Mouse (Mus musculus): ENCODE results near the gene Acvr1b. TPM values are rescaled to one million over a fixed set of nuclear protein-coding genes. Genes with fewer than 3 reads are reported as not detected.
A peak's percentile ranks its signal among the peaks of the same experiment; 100 is the strongest.

Acvr1b gene
- polyA plus RNA-seq, 1 experiment, result 3.8 TPM

GRCm38 (mm10) chr15:101251930-101252329 is 78.1 kb downstream of the Acvr1b start:
- H3K27me3 ChIP-seq (ENCODE audit: control insufficient read depth, insufficient read depth, insufficient read length), result no peaks in the 10 kb centered on the region
- no peak overlapping the region for H3K4me3 ChIP-seq (ENCODE audit: insufficient read depth, poor library complexity, severe bottlenecking)
- H3K79me2 ChIP-seq (ENCODE audit: control insufficient read depth, insufficient read depth), result peaks cover 22% of the 10 kb centered on the region
- peaks cover 3% of the 10 kb centered on the region for H3K79me3 ChIP-seq (ENCODE audit: low read depth)
- H3ac ChIP-seq (ENCODE audit: control insufficient read depth, insufficient read length, low read depth), result no peak overlapping the region
- TF ChIP-seq USF1 (IDR thresholded peaks at IDR 0.05; ENCODE audit: low read depth) (no peak), MYOG (IDR thresholded peaks at IDR 0.05; ENCODE audit: control insufficient read depth, extremely low read depth, insufficient read length) (no peak), MAX (IDR thresholded peaks at IDR 0.05) (no peak), CEBPB (IDR thresholded peaks at IDR 0.05; ENCODE audit: low read depth) (no peak), FOSL1 (IDR thresholded peaks at IDR 0.05; ENCODE audit: insufficient read depth, low read length, poor library complexity, severe bottlenecking) (no peak), MYOD1 (IDR thresholded peaks at IDR 0.05; ENCODE audit: control insufficient read depth, insufficient read length, low read depth) (no peak), CTCF (IDR thresholded peaks at IDR 0.05; ENCODE audit: control insufficient read depth, insufficient read depth, insufficient read length) (no peak)
- no peaks in the 10 kb centered on the region for H3K36me3 ChIP-seq (ENCODE audit: control insufficient read depth, insufficient read depth)

GRCm38 (mm10) chr15:101252614-101253013 is 78.7 kb downstream of the Acvr1b start:
- no peak overlapping the region for H3K4me3 ChIP-seq (ENCODE audit: insufficient read depth, poor library complexity, severe bottlenecking)
- H3K79me2 ChIP-seq (ENCODE audit: control insufficient read depth, insufficient read depth), result peaks cover 26% of the 10 kb centered on the region
- TF ChIP-seq USF1 (IDR thresholded peaks at IDR 0.05; ENCODE audit: low read depth), result no peak
- TF ChIP-seq CTCF (IDR thresholded peaks at IDR 0.05; ENCODE audit: control insufficient read depth, insufficient read depth, insufficient read length), result no peak
- no peak for TF ChIP-seq CEBPB (IDR thresholded peaks at IDR 0.05; ENCODE audit: low read depth)
- no peak for TF ChIP-seq FOSL1 (IDR thresholded peaks at IDR 0.05; ENCODE audit: insufficient read depth, low read length, poor library complexity, severe bottlenecking)
- TF ChIP-seq MYOG (IDR thresholded peaks at IDR 0.05; ENCODE audit: control insufficient read depth, extremely low read depth, insufficient read length), result no peak
- H3ac ChIP-seq (ENCODE audit: control insufficient read depth, insufficient read length, low read depth), result no peak overlapping the region
- H3K79me3 ChIP-seq (ENCODE audit: low read depth), result peaks cover 3% of the 10 kb centered on the region
- no peaks in the 10 kb centered on the region for H3K36me3 ChIP-seq (ENCODE audit: control insufficient read depth, insufficient read depth)
- H3K27me3 ChIP-seq (ENCODE audit: control insufficient read depth, insufficient read depth, insufficient read length), result no peaks in the 10 kb centered on the region

- Histone ChIP-seq H3ac (ENCODE audit: control insufficient read depth, insufficient read length, low read depth) (no peak overlapping the region), H3K36me3 (ENCODE audit: control insufficient read depth, insufficient read depth) (peaks cover 4% of the 10 kb centered on the region), H3K27me3 (ENCODE audit: control insufficient read depth, insufficient read depth, insufficient read length) (no peaks in the 10 kb centered on the region), H3K4me3 (ENCODE audit: insufficient read depth, poor library complexity, severe bottlenecking) (peak overlapping the region; percentile 45), H3K79me3 (ENCODE audit: low read depth) (peaks cover 3% of the 10 kb centered on the region), H3K79me2 (ENCODE audit: control insufficient read depth, insufficient read depth) (peaks cover 30% of the 10 kb centered on the region)
- TF ChIP-seq MYOD1 (IDR thresholded peaks at IDR 0.05; ENCODE audit: control insufficient read depth, insufficient read length, low read depth) (no peak), CEBPB (IDR thresholded peaks at IDR 0.05; ENCODE audit: low read depth) (no peak), CTCF (IDR thresholded peaks at IDR 0.05; ENCODE audit: control insufficient read depth, insufficient read depth, insufficient read length) (no peak), USF1 (IDR thresholded peaks at IDR 0.05; ENCODE audit: low read depth) (no peak), MAX (IDR thresholded peaks at IDR 0.05) (no peak), MYOG (IDR thresholded peaks at IDR 0.05; ENCODE audit: control insufficient read depth, extremely low read depth, insufficient read length) (no peak), FOSL1 (IDR thresholded peaks at IDR 0.05; ENCODE audit: insufficient read depth, low read length, poor library complexity, severe bottlenecking) (no peak)
Measured at GRCm38 (mm10) chr15:101253563-101253885, 79.7 kb downstream of the Acvr1b start.

- Histone ChIP-seq H3K79me3 (ENCODE audit: low read depth) (peaks cover 3% of the 10 kb centered on the region), H3K4me3 (ENCODE audit: insufficient read depth, poor library complexity, severe bottlenecking) (peak within 1 kb of the TSS; percentile 45), H3K27me3 (ENCODE audit: control insufficient read depth, insufficient read depth, insufficient read length) (no peaks in the 10 kb centered on the region), H3K79me2 (ENCODE audit: control insufficient read depth, insufficient read depth) (peaks cover 30% of the 10 kb centered on the region), H3K36me3 (ENCODE audit: control insufficient read depth, insufficient read depth) (peaks cover 8% of the 10 kb centered on the region), H3ac (ENCODE audit: control insufficient read depth, insufficient read length, low read depth) (peak within 1 kb of the TSS; percentile 80)
- TF ChIP-seq MYOD1 (IDR thresholded peaks at IDR 0.05; ENCODE audit: control insufficient read depth, insufficient read length, low read depth) (no peak), CEBPB (IDR thresholded peaks at IDR 0.05; ENCODE audit: low read depth) (no peak), USF1 (IDR thresholded peaks at IDR 0.05; ENCODE audit: low read depth) (no peak), FOSL1 (IDR thresholded peaks at IDR 0.05; ENCODE audit: insufficient read depth, low read length, poor library complexity, severe bottlenecking) (no peak), CTCF (IDR thresholded peaks at IDR 0.05; ENCODE audit: control insufficient read depth, insufficient read depth, insufficient read length) (no peak), MAX (IDR thresholded peaks at IDR 0.05) (no peak), MYOG (IDR thresholded peaks at IDR 0.05; ENCODE audit: control insufficient read depth, extremely low read depth, insufficient read length) (no peak)
Measured at GRCm38 (mm10) chr15:101253886-101254795, 80.3 kb downstream of the Acvr1b start, which contains the start of gene Nr4a1. TSS of gene Nr4a1 (plus strand) at chr15:101254269.

- Histone ChIP-seq H3K79me2 (ENCODE audit: control insufficient read depth, insufficient read depth) (peaks cover 30% of the 10 kb centered on the region), H3K27me3 (ENCODE audit: control insufficient read depth, insufficient read depth, insufficient read length) (no peaks in the 10 kb centered on the region), H3K79me3 (ENCODE audit: low read depth) (peaks cover 3% of the 10 kb centered on the region), H3K36me3 (ENCODE audit: control insufficient read depth, insufficient read depth) (peaks cover 8% of the 10 kb centered on the region), H3K4me3 (ENCODE audit: insufficient read depth, poor library complexity, severe bottlenecking) (no peak overlapping the region), H3ac (ENCODE audit: control insufficient read depth, insufficient read length, low read depth) (no peak overlapping the region)
- TF ChIP-seq MYOD1 (IDR thresholded peaks at IDR 0.05; ENCODE audit: control insufficient read depth, insufficient read length, low read depth) (no peak), FOSL1 (IDR thresholded peaks at IDR 0.05; ENCODE audit: insufficient read depth, low read length, poor library complexity, severe bottlenecking) (no peak), MYOG (IDR thresholded peaks at IDR 0.05; ENCODE audit: control insufficient read depth, extremely low read depth, insufficient read length) (no peak), CTCF (IDR thresholded peaks at IDR 0.05; ENCODE audit: control insufficient read depth, insufficient read depth, insufficient read length) (no peak), CEBPB (IDR thresholded peaks at IDR 0.05; ENCODE audit: low read depth) (no peak), USF1 (IDR thresholded peaks at IDR 0.05; ENCODE audit: low read depth) (no peak), MAX (IDR thresholded peaks at IDR 0.05) (no peak)
Measured at GRCm38 (mm10) chr15:101255842-101256462, 82.1 kb downstream of the Acvr1b start.

Measured in C2C12 (cell line).